Mouse (Mus musculus) E14TG2a.4 (cell line): Measurements from ENCODE around the gene Gm21985.

Source experiments
- CTCF ChIP-seq: conservative IDR thresholded peaks from 2 replicates; pipeline ENCODE4 v1.5.1; 2014; ENCODE audit warnings: low read length
- NANOG ChIP-seq: IDR thresholded peaks from 2 replicates; pipeline ENCODE4 v1.6.1; 2014; ENCODE audit warnings: borderline replicate concordance, low read length, mixed read lengths

DNA sequence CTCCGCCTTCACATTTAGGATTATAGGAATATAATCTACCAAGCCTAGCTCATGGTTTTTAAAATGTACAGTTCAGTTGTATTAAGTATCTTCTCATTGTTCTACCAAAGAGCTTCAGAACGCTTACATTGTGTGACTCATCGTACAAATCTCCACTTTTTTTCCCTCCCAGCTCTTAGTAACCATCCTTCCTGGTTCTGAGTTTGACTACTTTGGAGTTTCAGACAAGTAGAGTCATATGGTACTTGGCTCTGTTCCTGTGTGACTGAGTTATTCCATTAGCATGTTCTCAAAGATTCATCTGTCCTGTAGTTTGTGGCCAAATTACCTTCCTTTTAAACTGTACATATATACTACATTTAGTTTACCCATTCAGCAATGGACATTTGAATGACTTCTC lies 42.6 kb downstream of the Gm21985 start:
- TF ChIP-seq CTCF (no peak), NANOG (no peak)
